Mouse (Mus musculus) C2C12 (cell line): ENCODE measurements around the gene Etnk2.

Experiments used
- CEBPB ChIP-seq: IDR thresholded peaks from one replicate; pipeline ENCODE4 v1.6.1; 2011; ENCODE audit warnings: low read depth, mild to moderate bottlenecking, control low read depth, moderate library complexity
- CTCF ChIP-seq: IDR thresholded peaks from one replicate; pipeline ENCODE4 v1.5.1; 2011; ENCODE audit not compliant: control insufficient read depth, insufficient read depth, insufficient read length
- FOSL1 ChIP-seq: IDR thresholded peaks from one replicate; pipeline ENCODE4 v1.8.0; 2011; ENCODE audit warnings: mild to moderate bottlenecking, low read length; ENCODE audit not compliant: poor library complexity, insufficient read depth, severe bottlenecking
- MAX ChIP-seq: IDR thresholded peaks from one replicate; pipeline ENCODE4 v1.6.1; 2011; ENCODE audit warnings: mild to moderate bottlenecking, control low read depth
- MYOD1 ChIP-seq: IDR thresholded peaks from one replicate; pipeline ENCODE4 v1.6.1; 2011; ENCODE audit warnings: low read depth; ENCODE audit not compliant: control insufficient read depth, insufficient read length
- MYOG ChIP-seq: IDR thresholded peaks from one replicate; pipeline ENCODE4 v1.6.1; 2011; ENCODE audit not compliant: control insufficient read depth, insufficient read length; ENCODE audit errors: extremely low read depth
- USF1 ChIP-seq: IDR thresholded peaks from one replicate; pipeline ENCODE4 v1.6.1; 2011; ENCODE audit warnings: low read depth, mild to moderate bottlenecking, control low read depth, moderate library complexity

DNA sequence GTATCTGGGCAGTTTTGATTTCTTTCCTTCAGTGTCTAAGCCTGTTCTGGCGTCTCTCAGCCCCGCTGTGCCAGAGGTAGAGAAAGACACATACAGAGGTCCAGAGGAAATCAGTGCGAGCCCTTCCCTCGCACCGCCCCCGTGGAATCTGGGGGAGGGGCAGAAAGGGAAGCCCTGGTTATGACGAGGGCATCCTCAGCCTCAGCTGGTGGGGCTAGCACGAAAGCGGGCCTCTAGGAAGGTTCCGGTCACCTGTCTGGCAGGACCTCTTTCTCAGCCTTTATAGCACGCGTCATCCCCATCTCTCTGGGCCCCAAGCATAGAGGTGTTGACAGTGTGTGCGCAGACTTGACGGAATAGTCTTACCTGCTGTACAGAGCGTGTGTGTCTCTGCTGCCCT, 7.5 kb upstream of the Etnk2 start:
- TF ChIP-seq CTCF (no peak), FOSL1 (no peak), USF1 (no peak), MYOD1 (no peak), MAX (no peak), CEBPB (no peak), MYOG (no peak)
